Comparison of ENCODE assay signal across 32 mouse cellular contexts in genomic region chr7:81973939-81974338, GRCm38 (mm10). TPM values are rescaled to one million over a fixed set of nuclear protein-coding genes. Genes with fewer than 3 reads are reported as not detected.
"Had no signal": no experiment of that assay in that cellular context is flagged by ENCODE, and none has a peak within 500 bp of the region (broad histone marks: within the 10 kb centered on the region; RNA-seq: fewer than 3 reads in every experiment).

No protein-coding gene starts in this region.

- H3K4me3 ChIP-seq: embryonic facial prominence, embryonic 12.5 days; embryonic facial prominence, embryonic 13.5 days; embryonic facial prominence, embryonic 15.5 days; erythroblast, embryonic 14.5 days; forebrain, embryonic 10.5 days; forebrain, embryonic 12.5 days; forebrain, embryonic 13.5 days; forebrain, embryonic 15.5 days; gastrocnemius, adult 2 months; heart, adult 2 months; heart, embryonic 12.5 days had no signal

- H3K36me3 ChIP-seq: embryonic facial prominence, embryonic 12.5 days; embryonic facial prominence, embryonic 13.5 days; embryonic facial prominence, embryonic 15.5 days; forebrain, embryonic 10.5 days; forebrain, embryonic 12.5 days; forebrain, embryonic 15.5 days; heart, embryonic 12.5 days had no signal

- ATAC-seq: forebrain, embryonic 13.5 days; forebrain, embryonic 14.5 days; forebrain, embryonic 15.5 days; forebrain, embryonic 16.5 days; forebrain, postnatal 0 days had no signal

- H3K4me2 ChIP-seq: embryonic facial prominence, embryonic 12.5 days; embryonic facial prominence, embryonic 13.5 days; embryonic facial prominence, embryonic 15.5 days; forebrain, embryonic 12.5 days; forebrain, embryonic 13.5 days; forebrain, embryonic 15.5 days; heart, embryonic 12.5 days had no signal

- H3K4me1 ChIP-seq: embryonic facial prominence, embryonic 12.5 days; embryonic facial prominence, embryonic 13.5 days; embryonic facial prominence, embryonic 15.5 days; forebrain, embryonic 10.5 days; forebrain, embryonic 12.5 days; forebrain, embryonic 13.5 days; forebrain, embryonic 15.5 days; heart, embryonic 12.5 days had no signal

- H3K27me3 ChIP-seq: embryonic facial prominence, embryonic 15.5 days; forebrain, embryonic 12.5 days; forebrain, embryonic 13.5 days; forebrain, embryonic 15.5 days had no signal

- H3K27ac ChIP-seq: embryonic facial prominence, embryonic 12.5 days; embryonic facial prominence, embryonic 13.5 days; embryonic facial prominence, embryonic 15.5 days; forebrain, embryonic 10.5 days; forebrain, embryonic 12.5 days; forebrain, embryonic 13.5 days; forebrain, embryonic 15.5 days; gastrocnemius, adult 2 months; heart, adult 2 months had no signal

- DNase-seq: cerebellum, adult 2 months; cerebellum, adult 8-10 months; cerebellum, adult 9-10 months; cerebellum, adult 9-11 months; cerebellum, postnatal 10 days; cerebellum, postnatal 14 days; cerebellum, postnatal 25 days; cerebellum, postnatal 36 days; embryo, embryonic 11 days; forebrain, postnatal 0 days; gastrocnemius, adult 2 months; gastrocnemius, postnatal 10 days; gastrocnemius, postnatal 14 days; gastrocnemius, postnatal 36 days; heart, adult 18-20 months; heart, adult 2 months had no signal

- H3K9me3 ChIP-seq: embryonic facial prominence, embryonic 12.5 days; embryonic facial prominence, embryonic 13.5 days; embryonic facial prominence, embryonic 15.5 days; forebrain, embryonic 10.5 days; forebrain, embryonic 12.5 days; forebrain, embryonic 13.5 days; forebrain, embryonic 15.5 days; heart, embryonic 12.5 days had no signal

- H3K9ac ChIP-seq: embryonic facial prominence, embryonic 12.5 days; embryonic facial prominence, embryonic 13.5 days; embryonic facial prominence, embryonic 15.5 days; forebrain, embryonic 12.5 days; forebrain, embryonic 13.5 days; forebrain, embryonic 15.5 days; forebrain, postnatal 0 days; heart, embryonic 12.5 days had no signal

RNA-seq across cellular contexts. Expression of gene Bnc1, which starts 18.2 kb away (rescaled TPM):
- total RNA-seq: common myeloid progenitor, adult 5-6 weeks; forebrain, postnatal 0 days; gastrocnemius, adult 18-20 months; gastrocnemius, adult 2 months; gastrocnemius, adult 8-10 months; gastrocnemius, postnatal 10 days; gastrocnemius, postnatal 14 days; gastrocnemius, postnatal 36 days; granulocyte monocyte progenitor cell, adult 5-6 weeks had no signal
- polyA plus RNA-seq: cerebellum, adult 2 months; cortical plate, adult 2 months; erythroblast, embryonic 14.5 days; forebrain, embryonic 13.5 days; forebrain, postnatal 0 days had no signal

RNA-seq across cellular contexts. Expression of gene Hdgfl3, which starts 39.7 kb away (rescaled TPM):
- polyA plus RNA-seq: erythroblast, embryonic 14.5 days had no signal
